Mouse (Mus musculus) adrenal gland, postnatal 10 days (tissue): ENCODE measurements at regions not wholly inside any gene's neighbourhood (a gene's known extent, or its start where the extent isn't known, plus 50 kb on each side); places are given as distances from the start of the nearest gene placed in this dataset.
"Not testable (repeated sequence)": the region's sequence is repeated elsewhere in the genome, so short reads cannot be mapped to it uniquely, and the experiment has no call there.

Source experiments
- DNase-seq: peaks from one replicate; pipeline ENCODE4 v3.0.0; 2021; ENCODE audit warnings: mixed read lengths

- DNase-seq = no peak
These were observed 66.5 kb downstream of the Otx2 start for GRCm38 (mm10) chr14:48607131-48607530.

- no peak for DNase-seq
These were observed 70.1 kb downstream of the Otx2 start for GRCm38 (mm10) chr14:48603490-48603889.

GRCm38 (mm10) chr14:48594334-48594733, 79.3 kb downstream of the Otx2 start:
- no peak for DNase-seq

GRCm38 (mm10) chr14:48593363-48593762, 80.3 kb downstream of the Otx2 start:
- no peak for DNase-seq

GRCm38 (mm10) chr14:48591483-48592230, 82.0 kb downstream of the Otx2 start:
- DNase-seq = no peak

GRCm38 (mm10) chr14:48590426-48590825, 83.2 kb downstream of the Otx2 start:
- peak; percentile 2 for DNase-seq

GRCm38 (mm10) chr14:48589702-48590325, 83.8 kb downstream of the Otx2 start:
- DNase-seq = peak; percentile 12

- no peak for DNase-seq
These were observed 87.8 kb downstream of the Otx2 start for GRCm38 (mm10) chr14:48585820-48586219.

- no peak for DNase-seq
These were observed 89.0 kb downstream of the Otx2 start for GRCm38 (mm10) chr14:48584571-48584970.

- DNase-seq = no peak
These were observed 90.1 kb downstream of the Otx2 start for GRCm38 (mm10) chr14:48583516-48583915.

GRCm38 (mm10) chr14:48582080-48582479, 91.5 kb downstream of the Otx2 start:
- peak; percentile 22 for DNase-seq

- DNase-seq = not testable (repeated sequence)
These were observed 92.3 kb downstream of the Otx2 start for GRCm38 (mm10) chr14:48581308-48581707.

GRCm38 (mm10) chr14:48580396-48580795, 93.2 kb downstream of the Otx2 start:
- no peak for DNase-seq

- DNase-seq = no peak
These were observed 93.6 kb downstream of the Otx2 start for GRCm38 (mm10) chr14:48579985-48580384.
